ENCODE assay signal across 8 mouse cellular contexts in the genomic region with DNA sequence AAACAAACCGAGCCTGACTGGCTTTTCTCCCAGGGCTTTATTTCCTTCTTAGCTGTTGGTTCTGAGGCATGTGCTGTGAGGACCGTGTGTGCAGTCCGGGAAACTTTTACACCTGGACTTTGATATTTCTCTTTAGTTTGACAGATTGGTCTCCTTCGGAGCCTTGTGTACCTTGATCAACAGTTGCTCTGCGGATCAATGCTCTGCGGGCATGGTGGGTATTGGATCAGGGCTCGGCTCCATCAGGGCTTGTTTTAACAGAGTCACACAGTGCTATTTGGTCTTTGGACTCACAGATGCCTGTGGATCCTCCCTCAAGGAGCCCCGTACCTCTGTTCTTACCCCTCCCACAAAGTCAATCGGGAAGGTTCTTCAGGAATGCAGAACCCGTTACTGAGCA. TPM values are rescaled to one million over a fixed set of nuclear protein-coding genes. Genes with fewer than 3 reads are reported as not detected.
A peak's percentile ranks its signal among the peaks of the same experiment; 100 is the strongest.
DNase-seq lines count a peak whose midpoint lies in the region; ATAC-seq and TF ChIP-seq lines count a peak whose summit lies in the region.

No protein-coding gene starts in this region.

- H3K27me3 ChIP-seq in embryonic facial prominence, embryonic 14.5 days (replicated peaks; ENCODE audit: control insufficient read depth, insufficient read depth, low read length), result no peaks in the 10 kb centered on the region
- H3K27me3 ChIP-seq in kidney, adult 2 months (replicated peaks; ENCODE audit: control insufficient read depth, insufficient read depth, low read length), result no peaks in the 10 kb centered on the region
- 0 out of 2 replicates have a peak, but pooled peaks cover 3% of the 10 kb centered on the region for H3K27me3 ChIP-seq in midbrain, embryonic 12.5 days

- no peaks in the 10 kb centered on the region for H3K4me1 ChIP-seq in embryonic facial prominence, embryonic 14.5 days (ENCODE audit: control insufficient read depth, insufficient read depth, low read length)
- no peaks in the 10 kb centered on the region; the same call in 1 of the 2 replicates for H3K4me1 ChIP-seq in kidney, adult 2 months (ENCODE audit: control insufficient read depth, insufficient read depth, low read length)
- H3K4me1 ChIP-seq in midbrain, embryonic 12.5 days, result peaks cover 7% of the 10 kb centered on the region

- H3K27ac ChIP-seq in embryonic facial prominence, embryonic 14.5 days (replicated peaks; ENCODE audit: low read depth, low read length), result no peak overlapping the region
- H3K27ac ChIP-seq in kidney, adult 2 months (ENCODE audit: insufficient read depth, low read depth, low read length), result no peak overlapping the region
- H3K27ac ChIP-seq in midbrain, embryonic 12.5 days (replicated peaks), result no peak overlapping the region

- peak; percentile 65 for DNase-seq in heart, adult 11 months
- DNase-seq in heart, adult 8-10 months (ENCODE audit: low spot score), result no peak
- DNase-seq in embryonic facial prominence, embryonic 14.5 days (ENCODE audit: low spot score), result no peak
- peak; percentile 66 for DNase-seq in kidney, adult 2 months
- no peak for DNase-seq in embryo, embryonic 11 days
- no peak for DNase-seq in adrenal gland, adult (ENCODE audit: inconsistent age in 2 of 2, low spot score in 1 of 2)
- DNase-seq in gastrocnemius, postnatal 25 days, result no peak

- 55% methylated on average over 10 of the region's 10 CpGs for WGBS in embryonic facial prominence, embryonic 14.5 days
- WGBS in kidney, adult 2 months, result 42% methylated on average over 10 of the region's 10 CpGs
- WGBS in midbrain, embryonic 12.5 days, result 57% methylated on average over 10 of the region's 10 CpGs

- no peak overlapping the region for H3K9ac ChIP-seq in embryonic facial prominence, embryonic 14.5 days (ENCODE audit: low read depth, low read length)
- no peak overlapping the region for H3K9ac ChIP-seq in midbrain, embryonic 12.5 days (replicated peaks)

- ATAC-seq in embryonic facial prominence, embryonic 14.5 days (ENCODE audit: low read depth), result peak; percentile 10; the same call in 1 of the 2 replicates
- ATAC-seq in midbrain, embryonic 12.5 days (ENCODE audit: low FRiP score, low read depth), result no peak

- TF ChIP-seq POLR2A in kidney, adult 2 months (IDR thresholded peaks at IDR 0.05; ENCODE audit: low read depth, low read length), result no peak

- peak overlapping the region; percentile 35; the same call in 1 of the 2 replicates for H3K4me3 ChIP-seq in embryonic facial prominence, embryonic 14.5 days (ENCODE audit: low read depth, low read length)
- H3K4me3 ChIP-seq in kidney, adult 2 months (ENCODE audit: insufficient read depth, low read depth, low read length), result no peak overlapping the region
- no peak overlapping the region for H3K4me3 ChIP-seq in midbrain, embryonic 12.5 days

- H3K36me3 ChIP-seq in embryonic facial prominence, embryonic 14.5 days (ENCODE audit: control insufficient read depth, insufficient read depth, low read length), result no peaks in the 10 kb centered on the region
- no peaks in the 10 kb centered on the region for H3K36me3 ChIP-seq in kidney, adult 2 months (ENCODE audit: control insufficient read depth, insufficient read depth, low read length)
- H3K36me3 ChIP-seq in midbrain, embryonic 12.5 days, result no peaks in the 10 kb centered on the region

- peak overlapping the region; percentile 53 for H3K4me2 ChIP-seq in embryonic facial prominence, embryonic 14.5 days (ENCODE audit: low read depth, low read length)
- peak overlapping the region; percentile 53 for H3K4me2 ChIP-seq in midbrain, embryonic 12.5 days (replicated peaks)

- H3K9me3 ChIP-seq in embryonic facial prominence, embryonic 14.5 days (ENCODE audit: control insufficient read depth, low read length), result no peaks in the 10 kb centered on the region
- H3K9me3 ChIP-seq in midbrain, embryonic 12.5 days, result no peaks in the 10 kb centered on the region

- no peak for TF ChIP-seq CTCF in kidney, adult 2 months (conservative IDR thresholded peaks at IDR 0.05; ENCODE audit: insufficient read depth, insufficient read length, low read depth, low read length)

RNA-seq across cellular contexts. Expression of gene Sult6b2, which starts 9.7 kb away (rescaled TPM):
- under 1 TPM in 1 of 4 experiments, not detected in 3; 0.24 TPM for total RNA-seq in heart, adult 8-10 months (2022)
- not detected in 2 replicates for polyA plus RNA-seq in embryonic facial prominence, embryonic 14.5 days (2014; fragmentation: Nextera tagmentation; extraction: Ambion mirVana)
- polyA plus RNA-seq in kidney, adult 2 months (2012; rRNA removed), result not detected in 2 replicates
- polyA plus RNA-seq in midbrain, embryonic 12.5 days (2016; fragmentation: Nextera tagmentation; extraction: Ambion mirVana), result not detected in 2 replicates
- total RNA-seq in gastrocnemius, postnatal 25 days (2021), result not detected

RNA-seq across cellular contexts. Expression of gene Cmas, which starts 57.5 kb away (rescaled TPM):
- total RNA-seq in heart, adult 8-10 months (2022), result 10 to 100 TPM; 32.7 to 38.9 (median 36.0) TPM
- polyA plus RNA-seq in embryonic facial prominence, embryonic 14.5 days (2014; fragmentation: Nextera tagmentation; extraction: Ambion mirVana), result 95.2 and 95.6 TPM in 2 replicates
- polyA plus RNA-seq in kidney, adult 2 months (2012; rRNA removed), result 11.4 and 16.5 TPM in 2 replicates
- polyA plus RNA-seq in midbrain, embryonic 12.5 days (2016; fragmentation: Nextera tagmentation; extraction: Ambion mirVana), result 138 and 143 TPM in 2 replicates
- total RNA-seq in gastrocnemius, postnatal 25 days (2021), result 10 to 100 TPM; 25.8 to 29.9 TPM

Comparison
In these comparisons a context has a peak if more than half of its experiments do, and no peak if none do; other contexts are left out.
1. DNase-seq: peak in heart, adult 11 months (single experiment) and kidney, adult 2 months (single experiment); none in heart, adult 8-10 months (single experiment), embryonic facial prominence, embryonic 14.5 days (single experiment), embryo, embryonic 11 days (single experiment), adrenal gland, adult (0 of 2) and gastrocnemius, postnatal 25 days (single experiment).